Mouse (Mus musculus) lung, adult 2 months (tissue): ENCODE measurements around the gene Hipk2.

Experiments
- CTCF ChIP-seq: fragments of 200-500 bp; IDR thresholded peaks from 2 replicates; pipeline ENCODE4 v1.5.1; 2011; ENCODE audit warnings: mild to moderate bottlenecking, low read length, control low read depth; ENCODE audit not compliant: insufficient read depth
- POLR2A ChIP-seq: fragments of 200-500 bp; IDR thresholded peaks from 2 replicates; pipeline ENCODE4 v1.6.1; 2011; ENCODE audit warnings: low read depth, mild to moderate bottlenecking, control low read depth, low read length, borderline replicate concordance; ENCODE audit errors: extremely low read depth

DNA sequence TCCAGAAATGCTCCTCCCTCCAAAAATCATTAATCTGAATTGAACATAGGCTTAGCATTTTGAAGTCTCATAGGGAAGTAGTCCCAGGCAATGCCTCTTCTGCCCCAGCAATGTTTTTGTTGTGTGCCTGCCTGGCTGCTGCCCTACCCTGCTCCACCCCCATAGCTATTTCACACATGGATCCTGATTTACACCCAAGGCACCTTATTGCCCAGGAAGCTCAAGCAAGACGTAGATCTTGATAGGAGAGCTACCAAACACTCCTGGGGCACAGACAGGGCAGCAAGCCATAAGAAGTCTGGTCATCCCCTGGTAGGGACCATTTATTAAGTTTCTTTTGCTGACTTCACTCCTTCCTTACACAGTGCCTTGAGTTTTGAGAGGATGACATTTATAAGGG, 88.8 kb downstream of the Hipk2 start:
- TF ChIP-seq CTCF (no peak), POLR2A (no peak)
